In genomic region chrX:74085601-74086038, GRCm38 (mm10) we compare ENCODE assay signal across 8 mouse cellular contexts. TPM values are rescaled to one million over a fixed set of nuclear protein-coding genes. Genes with fewer than 3 reads are reported as not detected.
DNase-seq lines count a peak whose midpoint lies in the region; ATAC-seq and TF ChIP-seq lines count a peak whose summit lies in the region.

No protein-coding gene starts in this region.

- no peaks in the 10 kb centered on the region for H3K9me3 ChIP-seq in ES-E14 (ENCODE audit: control insufficient read depth, insufficient read depth, low read depth, low read length)
- no peaks in the 10 kb centered on the region for H3K9me3 ChIP-seq in forebrain, embryonic 15.5 days

- H3K4me2 ChIP-seq in forebrain, embryonic 15.5 days (replicated peaks): peak overlapping the region; percentile 42

- TF ChIP-seq POLR2A in lung, adult 2 months (IDR thresholded peaks at IDR 0.05; ENCODE audit: borderline replicate concordance, extremely low read depth, low read depth, low read length): no peak

- H3K27ac ChIP-seq in ES-E14 (ENCODE audit: insufficient read depth, low read depth, low read length, poor library complexity, severe bottlenecking): peak overlapping the region; percentile 80
- peak overlapping the region; percentile 98 for H3K27ac ChIP-seq in forebrain, embryonic 15.5 days (replicated peaks)

- intact Hi-C loops in heart, postnatal 25 days (cut with DNase I): no loop called here

- TF ChIP-seq CTCF in lung, adult 2 months (IDR thresholded peaks at IDR 0.05; ENCODE audit: insufficient read depth, low read length): no peak

- no peaks in the 10 kb centered on the region for H3K27me3 ChIP-seq in forebrain, embryonic 15.5 days

- DNase-seq in ES-E14 (ENCODE audit: low read depth, low spot score): peak; percentile 93
- peak; percentile 99 for DNase-seq in cerebellum, adult 11-12 months
- peak; percentile 97 for DNase-seq in heart, postnatal 25 days (ENCODE audit: low spot score)
- peak; percentile 97 to 99 for DNase-seq in layer of hippocampus, adult 18-20 months (ENCODE audit: low spot score in 2 of 2)
- peak; percentile 92 for DNase-seq in lung, adult 2 months
- peak; percentile 95 to 97 for DNase-seq in thymus, adult 18-20 months

- no peaks in the 10 kb centered on the region for H3K4me1 ChIP-seq in ES-E14 (ENCODE audit: control insufficient read depth in 2 of 2, insufficient read depth in 2 of 2, low read length in 2 of 2, poor library complexity in 1 of 2)
- peaks cover 18% of the 10 kb centered on the region for H3K4me1 ChIP-seq in forebrain, embryonic 15.5 days
- peaks cover 6% of the 10 kb centered on the region for H3K4me1 ChIP-seq in lung, adult 2 months (ENCODE audit: control insufficient read depth, insufficient read depth, low read length)

- 12% methylated on average over 26 of the region's 27 CpGs for WGBS in forebrain, embryonic 15.5 days
- WGBS in lung, adult 2 months: 17% methylated on average over 27 of the region's 27 CpGs

- H3K36me3 ChIP-seq in ES-E14 (ENCODE audit: control insufficient read depth, insufficient read depth, low read length, poor library complexity, severe bottlenecking): no peaks in the 10 kb centered on the region
- H3K36me3 ChIP-seq in forebrain, embryonic 15.5 days: no peaks in the 10 kb centered on the region

- H3K4me3 ChIP-seq in ES-E14 (ENCODE audit: insufficient read depth in 1 of 2, low read depth in 1 of 2, low read length in 2 of 2, poor library complexity in 1 of 2, severe bottlenecking in 1 of 2): peak overlapping the region; percentile 82 to 95
- peak overlapping the region; percentile 54 for H3K4me3 ChIP-seq in forebrain, embryonic 15.5 days
- H3K4me3 ChIP-seq in lung, adult 2 months (replicated peaks; ENCODE audit: extremely low read depth, low read depth, low read length): peak overlapping the region; percentile 98

- in situ Hi-C loops in ES-E14 (cut with MboI; ENCODE audit: low sequenced_read_pairs in 2 of 2, unreplicated experiment in 2 of 2): no loop called here

- peak; percentile 99 for ATAC-seq in forebrain, embryonic 15.5 days (replicated peaks)
- peak; percentile 100 for ATAC-seq in neutrophil, adult 5-6 weeks (ENCODE audit: extremely low read depth, insufficient number of reproducible peaks, low FRiP score, poor library complexity, severe bottlenecking)

- H3K9ac ChIP-seq in ES-E14 (ENCODE audit: insufficient read depth, low read depth, low read length, poor library complexity, severe bottlenecking): peak overlapping the region; percentile 94
- H3K9ac ChIP-seq in forebrain, embryonic 15.5 days (replicated peaks): peak overlapping the region; percentile 77

TF ChIP-seq in ES-E14, 5 proteins besides CTCF, POLR2A, EP300 and RAD21:
- no peak for TF ChIP-seq ZNF384 (IDR thresholded peaks at IDR 0.05; ENCODE audit: low read depth, low read length)
- peak; percentile 59; the same call in 1 of the 2 replicates for TF ChIP-seq CHD2 (IDR thresholded peaks at IDR 0.05; ENCODE audit: low read depth, low read length)

RNA-seq across cellular contexts. Expression of gene Opn1mw, which starts 41.6 kb away (rescaled TPM):
- total RNA-seq in ES-E14 (2012; rRNA removed): not detected in 2 replicates
- polyA plus RNA-seq in forebrain, embryonic 15.5 days (2015; fragmentation: Nextera tagmentation; extraction: Ambion mirVana): not detected in 2 replicates
- not detected for total RNA-seq in heart, postnatal 25 days (2021)
- under 1 TPM; 0.51 to 0.62 TPM for total RNA-seq in layer of hippocampus, adult 18-20 months (2021)
- not detected in 2 replicates for polyA plus RNA-seq in lung, adult 2 months (2012; rRNA removed)
- total RNA-seq in neutrophil, adult 5-6 weeks (2017): not detected in 2 replicates

RNA-seq across cellular contexts. Expression of gene Mecp2, which starts 49.5 kb away (rescaled TPM):
- 9.6 and 10.4 TPM in 2 replicates for total RNA-seq in ES-E14 (2012; rRNA removed)
- polyA plus RNA-seq in forebrain, embryonic 15.5 days (2015; fragmentation: Nextera tagmentation; extraction: Ambion mirVana): 15.9 and 16.4 TPM in 2 replicates
- 10 to 100 TPM; 27.2 to 30.1 TPM for total RNA-seq in heart, postnatal 25 days (2021)
- 10 to 100 TPM; 95.9 to 97.0 TPM for total RNA-seq in layer of hippocampus, adult 18-20 months (2021)
- 6.8 and 7.4 TPM in 2 replicates for polyA plus RNA-seq in lung, adult 2 months (2012; rRNA removed)
- 27.6 and 28.6 TPM in 2 replicates for total RNA-seq in neutrophil, adult 5-6 weeks (2017)

Comparison
In these comparisons a context has a peak if more than half of its experiments do, and no peak if none do; other contexts are left out.
1. Peak in every context shown above with its lines: DNase-seq, ATAC-seq, H3K4me3 ChIP-seq and H3K27ac ChIP-seq.